Mouse (Mus musculus): ENCODE data around the gene Dido1.
A peak's percentile ranks its signal among the peaks of the same experiment; 100 is the strongest.
"Not testable (repeated sequence)": the region's sequence is repeated elsewhere in the genome, so short reads cannot be mapped to it uniquely, and the experiment has no call there.

Gene Dido1

DNA sequence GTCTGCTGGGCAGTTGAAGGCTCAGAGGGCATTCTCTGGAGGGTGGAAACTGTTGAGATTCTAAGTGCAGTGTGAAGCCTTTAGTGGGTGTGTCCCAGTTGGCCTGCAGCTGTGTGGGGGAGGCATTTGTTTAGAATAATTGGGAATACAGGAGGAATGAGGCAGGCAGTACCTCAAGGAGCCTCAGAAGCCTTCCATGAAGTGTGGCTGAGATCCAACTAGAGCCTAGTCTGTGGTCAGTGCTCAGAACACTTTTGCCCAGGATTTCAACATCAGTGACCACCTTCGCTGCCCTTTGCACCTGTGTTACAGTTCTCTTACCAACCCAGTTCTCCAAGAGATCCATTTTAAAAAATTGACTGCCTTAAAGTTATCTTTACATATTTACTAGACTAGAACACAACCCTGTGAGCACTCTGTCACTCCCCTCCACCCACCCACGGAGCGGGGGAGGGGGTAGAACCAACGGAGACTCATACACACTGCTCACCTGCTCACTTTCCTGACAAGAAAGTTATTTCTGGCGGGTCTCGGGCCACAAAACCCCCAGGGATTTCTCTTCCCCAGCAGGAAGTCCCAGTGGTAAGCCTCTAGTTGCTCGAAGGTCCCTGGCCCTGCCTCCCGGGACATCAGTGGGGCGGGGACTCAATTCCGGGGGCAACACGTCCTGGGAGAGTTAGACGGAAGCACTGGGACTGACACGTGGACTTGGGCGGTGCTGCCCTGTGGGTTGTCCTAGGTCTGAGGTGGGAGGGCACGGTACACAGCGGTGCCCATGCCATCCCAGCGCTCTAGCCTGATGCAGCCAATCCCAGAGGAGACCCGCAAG lies 15.0 kb upstream of the Dido1 start, which contains the start of gene Slc17a9:
Gene Slc17a9, plus strand, starts transcription at position 679 of the 829 bp plus-strand sequence.
- no peak for DNase-seq (ENCODE audit: low spot score)

DNA sequence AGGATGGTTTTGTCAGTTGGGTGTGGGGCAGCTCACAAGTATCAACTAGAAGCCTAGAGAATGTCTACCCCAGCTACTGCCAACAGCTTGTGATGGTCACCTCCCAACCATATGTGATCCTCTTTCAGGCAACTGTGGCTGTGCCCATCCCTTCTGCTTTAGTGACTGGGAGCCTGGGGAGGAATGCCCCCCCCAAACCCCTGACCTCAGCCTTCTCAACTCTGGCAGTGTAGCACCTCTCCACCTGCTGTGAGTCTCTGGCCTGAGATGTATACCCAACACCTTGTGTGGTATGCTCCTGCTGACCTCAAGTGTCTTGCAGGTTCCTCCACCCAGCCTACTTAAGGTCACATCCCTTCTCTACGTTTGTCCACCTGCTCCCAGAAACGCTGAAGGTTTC lies 14.1 kb upstream of the Dido1 start:
- DNase-seq (ENCODE audit: low spot score) = no peak

DNA sequence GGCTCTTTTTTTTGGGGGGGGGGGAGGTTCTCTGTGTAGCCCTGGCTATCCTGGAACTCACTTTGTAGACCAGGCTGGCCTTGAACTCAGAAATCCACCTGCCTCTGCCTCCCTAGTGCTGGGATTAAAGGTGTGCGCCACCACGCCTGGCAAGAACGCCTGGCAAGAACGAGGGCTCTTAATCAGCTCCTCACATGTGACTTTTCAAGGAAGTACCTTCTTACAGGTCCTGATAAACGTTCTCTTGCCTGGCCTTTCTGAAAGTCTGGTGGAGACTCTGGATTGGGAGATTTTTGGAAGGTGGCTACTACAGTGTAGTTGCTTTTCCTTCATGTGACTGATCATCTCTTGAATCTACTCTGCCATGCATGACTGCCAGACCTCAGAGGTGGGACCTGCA lies 12.9 kb upstream of the Dido1 start:
- not testable (repeated sequence) for DNase-seq (ENCODE audit: low spot score)

GRCm38 (mm10) chr2:180712037-180712689 lies 2.4 kb upstream of the Dido1 start:
- no peak for DNase-seq (ENCODE audit: low spot score)

DNA sequence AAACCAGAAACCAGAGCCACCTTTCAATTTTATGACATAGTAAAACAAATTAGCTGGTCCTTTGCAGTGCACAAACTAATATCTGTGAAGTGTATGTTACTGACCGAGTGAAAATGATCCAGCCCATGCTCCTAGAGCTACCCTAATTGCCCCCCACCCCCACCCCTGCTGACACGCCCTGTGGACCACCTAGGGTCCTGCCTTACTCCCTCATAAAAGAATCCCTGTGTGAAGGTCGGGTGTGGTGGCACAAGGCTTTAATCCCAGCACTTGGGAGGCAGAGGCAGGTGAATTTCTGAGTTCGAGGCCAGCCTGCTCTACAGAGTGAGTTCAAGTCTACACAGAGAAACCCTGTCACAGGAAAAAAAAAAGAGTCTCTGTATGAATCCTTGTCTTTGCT lies 1.7 kb upstream of the Dido1 start:
- DNase-seq (ENCODE audit: low spot score) = no peak

- no peak for DNase-seq (ENCODE audit: low spot score)
These were observed 717 bp upstream of the Dido1 start for GRCm38 (mm10) chr2:180710276-180711155.

GRCm38 (mm10) chr2:180709023-180709922 lies 526 bp downstream of the Dido1 start:
- DNase-seq (ENCODE audit: low spot score) = no peak

DNA sequence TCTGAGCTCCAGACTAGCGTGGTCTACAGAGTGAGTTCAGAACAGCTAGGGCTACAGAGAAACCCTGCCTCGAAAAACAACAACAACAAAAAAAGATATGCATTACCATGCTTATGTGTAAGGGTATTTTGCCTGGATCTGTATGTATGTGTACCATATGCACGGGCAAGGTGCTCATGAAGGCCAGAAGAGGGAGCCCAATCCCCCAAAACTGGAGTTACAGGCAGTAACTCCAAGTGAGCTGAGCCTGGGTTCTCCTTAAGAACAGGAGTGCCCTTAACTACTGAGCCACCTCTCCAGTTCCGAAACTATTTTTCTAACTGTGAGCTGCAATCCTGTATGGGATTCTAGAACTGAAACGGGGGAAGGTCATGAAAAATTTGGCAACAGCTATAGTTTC lies 3.8 kb downstream of the Dido1 start:
- DNase-seq (ENCODE audit: low spot score) = no peak

GRCm38 (mm10) chr2:180705066-180705465 lies 4.7 kb downstream of the Dido1 start:
- DNase-seq (ENCODE audit: low spot score) = no peak

GRCm38 (mm10) chr2:180704591-180704990 lies 5.2 kb downstream of the Dido1 start:
- no peak for DNase-seq (ENCODE audit: low spot score)

DNA sequence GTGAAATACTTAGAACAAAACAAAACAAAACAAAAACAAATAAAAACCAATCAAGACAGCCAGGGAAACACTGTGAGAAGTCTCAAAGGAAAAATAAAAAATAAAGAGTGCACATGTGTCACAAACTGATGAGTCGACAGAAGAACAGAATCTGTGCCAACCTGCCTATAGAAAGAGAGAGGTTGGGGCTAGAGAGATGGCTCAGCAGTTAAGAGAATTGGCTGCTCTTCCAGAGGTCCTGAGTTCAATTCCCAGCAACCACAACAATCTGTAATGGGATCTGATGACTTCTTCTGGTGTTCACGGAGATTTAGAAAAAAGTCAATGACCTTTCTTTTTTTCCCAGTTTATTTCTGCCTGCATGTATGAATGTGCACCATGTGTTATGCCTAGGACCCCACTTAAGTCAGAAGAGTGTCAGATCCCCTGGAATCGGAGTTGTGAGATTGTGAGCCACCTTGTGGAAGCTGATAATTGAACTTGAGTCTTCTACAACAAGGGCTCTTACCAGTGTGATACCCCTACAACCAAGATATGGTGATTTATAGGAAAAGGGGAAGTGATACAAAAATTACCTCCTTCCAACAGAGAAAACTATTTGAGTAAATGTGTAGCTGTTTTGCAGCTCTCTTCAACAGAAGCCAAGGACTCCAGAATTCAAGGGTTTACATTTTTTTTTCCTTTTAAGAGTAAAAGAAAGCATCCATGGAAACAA lies 6.0 kb downstream of the Dido1 start:
- DNase-seq (ENCODE audit: low spot score) = no peak

DNA sequence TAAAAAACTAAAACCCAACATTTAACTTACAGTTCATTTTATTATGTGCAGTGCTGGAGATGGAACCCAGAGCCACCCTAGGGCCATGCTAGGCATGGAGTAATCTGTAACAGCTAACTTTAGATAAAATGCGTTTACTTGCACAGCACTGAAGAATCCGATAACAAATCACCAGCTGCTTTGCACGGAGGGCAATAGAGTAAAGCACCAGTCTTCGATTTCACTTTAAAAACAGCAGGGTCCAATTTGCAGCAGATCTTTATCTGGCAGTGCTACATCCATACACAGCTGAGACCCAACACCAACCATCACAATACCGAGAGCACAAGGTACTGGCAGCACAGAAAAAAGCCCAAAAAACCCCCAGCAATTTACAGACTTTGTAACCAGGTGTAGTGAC lies 6.6 kb downstream of the Dido1 start:
- no peak for DNase-seq (ENCODE audit: low spot score)

DNA sequence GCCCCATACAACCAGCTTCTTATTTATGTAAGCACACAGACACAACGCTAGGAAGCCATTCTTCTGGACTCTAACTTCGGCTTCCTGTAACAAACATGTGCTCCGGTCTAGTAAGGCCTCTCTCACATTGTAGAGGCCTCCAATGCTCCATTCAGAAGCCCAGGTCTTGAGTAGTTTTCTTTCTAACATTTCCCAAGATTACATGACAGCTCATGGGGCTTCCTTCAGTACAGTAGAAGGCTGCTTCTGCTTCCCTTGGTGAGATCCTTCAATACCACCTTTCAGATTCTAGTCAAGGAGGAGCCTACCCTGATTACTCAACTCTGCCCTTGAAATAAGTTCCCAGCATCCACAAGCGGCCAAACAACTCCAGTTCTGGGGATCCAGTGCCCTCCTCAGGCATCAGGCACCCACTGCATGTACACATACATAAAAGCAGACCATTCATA lies 7.1 kb downstream of the Dido1 start:
- DNase-seq (ENCODE audit: low spot score) = no peak

GRCm38 (mm10) chr2:180701767-180702621 lies 7.8 kb downstream of the Dido1 start:
- DNase-seq (ENCODE audit: low spot score) = peak; percentile 69

DNA sequence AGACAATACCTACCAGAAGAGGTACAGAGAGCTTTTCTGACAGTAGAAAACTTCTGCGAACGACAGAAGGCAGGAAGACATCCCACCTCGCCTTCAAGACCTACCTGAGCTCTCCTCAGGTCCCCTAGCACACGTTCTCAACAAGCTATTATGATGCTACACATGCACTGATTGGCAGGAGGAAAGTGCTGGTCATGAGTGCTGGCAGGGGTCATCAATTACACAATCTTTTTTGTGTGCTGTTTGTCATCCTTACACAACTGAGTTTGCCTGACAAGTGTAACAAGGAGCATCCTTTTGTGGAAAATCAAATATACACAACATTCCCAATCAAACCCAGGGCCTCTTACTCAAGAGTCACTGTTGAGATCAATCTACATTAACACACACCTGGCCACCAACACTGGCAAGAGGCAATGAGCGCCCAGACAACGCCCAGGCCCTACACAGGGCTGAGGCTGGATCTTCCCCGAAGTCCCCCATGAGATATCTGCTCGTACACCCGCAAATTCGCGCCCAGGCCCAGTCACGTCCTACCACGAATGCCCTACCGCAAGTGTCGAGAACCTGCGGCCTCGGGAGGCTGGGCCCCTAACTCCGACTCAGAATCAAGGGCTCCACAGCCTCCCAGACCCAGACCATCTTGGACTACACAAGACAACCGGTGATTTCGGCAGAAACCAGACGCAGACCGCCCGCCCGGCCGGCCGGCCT lies 8.6 kb downstream of the Dido1 start:
- no peak for DNase-seq (ENCODE audit: low spot score)

GRCm38 (mm10) chr2:180700457-180700856 lies 9.3 kb downstream of the Dido1 start:
- DNase-seq (ENCODE audit: low spot score) = no peak

DNA sequence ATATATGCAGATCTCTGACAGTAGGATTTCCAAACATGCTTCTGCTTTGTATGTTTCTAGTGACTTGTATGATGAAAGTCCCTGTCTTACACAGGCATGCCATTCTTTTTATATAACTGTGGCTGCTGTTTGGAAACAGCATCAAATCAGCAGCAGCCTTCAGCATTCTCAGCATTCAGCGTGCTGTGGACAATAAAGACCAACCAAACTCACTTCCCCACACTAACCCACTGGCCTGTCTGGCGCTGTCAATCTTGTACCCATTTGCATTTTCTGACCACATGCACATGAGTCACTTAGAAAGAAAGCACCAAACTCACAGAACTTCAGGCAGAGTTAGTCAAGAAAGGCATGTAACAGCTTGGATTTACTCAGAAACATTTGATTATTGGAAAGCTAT lies 14.6 kb downstream of the Dido1 start:
- no peak for DNase-seq (ENCODE audit: low spot score)

GRCm38 (mm10) chr2:180692630-180693029 lies 17.2 kb downstream of the Dido1 start:
- no peak for DNase-seq (ENCODE audit: low spot score)

DNA sequence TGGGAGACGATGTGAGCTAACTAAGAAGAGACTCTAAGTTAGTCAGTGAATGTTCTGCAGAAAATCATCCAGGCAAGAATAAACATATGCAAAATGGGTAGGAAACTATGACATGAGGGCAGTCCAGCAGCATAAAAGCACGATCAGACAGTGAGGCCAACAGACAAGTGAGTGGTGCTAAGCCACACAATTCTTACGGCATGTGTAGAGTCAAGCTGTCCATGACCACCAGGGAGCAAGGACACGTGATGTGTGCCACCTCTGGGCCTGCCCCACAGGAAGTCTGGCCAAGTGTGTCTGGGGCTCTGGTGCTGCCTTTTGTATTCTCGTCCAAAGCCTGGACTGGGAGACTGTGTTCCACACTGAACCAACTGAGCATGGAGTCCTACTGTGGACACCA lies 20.0 kb downstream of the Dido1 start:
- DNase-seq (ENCODE audit: low spot score) = no peak
